Mouse (Mus musculus) liver, embryonic 16.5 days (tissue): ENCODE measurements around the gene Zbtb48. TPM values are rescaled to one million over a fixed set of nuclear protein-coding genes. Genes with fewer than 3 reads are reported as not detected.
A peak's percentile ranks its signal among the peaks of the same experiment; 100 is the strongest.

Source experiments
- ATAC-seq: fragments of 200-750 bp; cut with Nextera tagmentation; 2 replicates; pipeline ENCODE4 v1.8.0; 2017; ENCODE audit warnings: low read depth, mild to moderate bottlenecking, moderate number of reproducible peaks, moderate library complexity
- H3K27ac ChIP-seq: fragments of 300-500 bp; sonication (generic); 2 replicates; pipeline ENCODE4 v1.5.1; 2014; ENCODE audit warnings: mild to moderate bottlenecking, low read length
- H3K27me3 ChIP-seq: fragments of 300-500 bp; sonication (generic); 2 replicates; pipeline ENCODE4 v1.6.1; 2014; ENCODE audit warnings: low read depth, low read length, mixed read lengths; ENCODE audit not compliant: control insufficient read depth, insufficient read depth
- H3K36me3 ChIP-seq: fragments of 300-500 bp; sonication (generic); 2 replicates; pipeline ENCODE4 v1.6.1; 2014; ENCODE audit warnings: mild to moderate bottlenecking; ENCODE audit not compliant: control insufficient read depth, insufficient read depth
- H3K4me1 ChIP-seq: fragments of 300-500 bp; sonication (generic); 2 replicates; pipeline ENCODE4 v1.6.1; 2014; ENCODE audit warnings: low read depth, low read length, mixed read lengths; ENCODE audit not compliant: control insufficient read depth
- H3K4me2 ChIP-seq: fragments of 300-500 bp; sonication (generic); 2 replicates; pipeline ENCODE4 v1.6.1; 2014; ENCODE audit warnings: low read depth, low read length, mixed read lengths
- H3K4me3 ChIP-seq: fragments of 300-500 bp; sonication (generic); 2 replicates; pipeline ENCODE4 v1.5.1; 2014; ENCODE audit warnings: low read depth, mild to moderate bottlenecking, low read length
- H3K9ac ChIP-seq: fragments of 300-500 bp; sonication (generic); 2 replicates; pipeline ENCODE4 v1.6.1; 2014; ENCODE audit warnings: low read depth, low read length
- H3K9me3 ChIP-seq: fragments of 300-500 bp; sonication (generic); replicated peaks from 2 replicates; pipeline ENCODE4 v1.6.1; 2016; ENCODE audit warnings: low read length; ENCODE audit not compliant: control insufficient read depth
- WGBS: fragments of 180-500 bp; shearing (Covaris S2); extraction: QIAGEN DNeasy Blood & Tissue Kit; methylation state at CpG from one replicate; pipeline ENCODE4 v1.1.7; 2014; ENCODE audit not compliant: insufficient replicate concordance; 5-methylcytosine and 5-hydroxymethylcytosine counted together
- polyA plus RNA-seq: library from polyadenylated mRNA; unstranded; fragments of >200 nt; fragmentation: Nextera tagmentation; extraction: Ambion mirVana; gene quantifications from 2 replicates; pipeline ENCODE4 v1.2.1, GENCODE M21; 2015

The Zbtb48 gene
- polyA plus RNA-seq: 8.0 and 11.1 TPM in 2 replicates

DNA sequence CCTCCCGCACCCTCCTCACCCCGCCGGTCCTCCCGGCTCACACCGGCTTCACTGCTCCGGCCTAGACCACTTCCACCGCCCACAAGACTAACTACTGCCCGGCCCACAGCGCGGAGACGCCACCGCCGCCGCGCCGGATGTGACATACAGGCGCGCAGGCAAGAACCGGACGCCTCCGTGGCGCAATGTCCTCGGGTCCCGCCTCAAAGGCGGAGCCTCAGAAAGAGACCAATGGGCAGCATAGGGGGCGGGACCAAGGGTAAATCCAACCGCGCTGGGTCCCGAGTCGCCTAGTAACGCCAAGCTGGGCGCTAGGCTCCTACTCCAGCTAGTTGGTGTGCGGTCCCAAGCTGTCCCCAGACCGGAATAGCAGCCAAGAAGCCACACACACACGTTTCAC is at the start of gene Zbtb48:
Zbtb48 (minus strand) TSS at position 148 of the 400 bp plus-strand sequence.
- H3K27me3 ChIP-seq: no peaks in the 10 kb centered on the region
- peaks cover 27% of the 10 kb centered on the region for H3K4me1 ChIP-seq
- peak within 1 kb of the TSS; percentile 84 for H3K27ac ChIP-seq
- under 1% methylated on average over 31 of the region's 35 CpGs for WGBS
- H3K4me3 ChIP-seq: peak within 1 kb of the TSS; percentile 85
- ATAC-seq: peak; percentile 96
- peak within 1 kb of the TSS; percentile 81 for H3K9ac ChIP-seq
- H3K36me3 ChIP-seq: peaks cover 2% of the 10 kb centered on the region; the same call in 1 of the 2 replicates
- no peaks in the 10 kb centered on the region for H3K9me3 ChIP-seq
- H3K4me2 ChIP-seq: peak within 1 kb of the TSS; percentile 96

DNA sequence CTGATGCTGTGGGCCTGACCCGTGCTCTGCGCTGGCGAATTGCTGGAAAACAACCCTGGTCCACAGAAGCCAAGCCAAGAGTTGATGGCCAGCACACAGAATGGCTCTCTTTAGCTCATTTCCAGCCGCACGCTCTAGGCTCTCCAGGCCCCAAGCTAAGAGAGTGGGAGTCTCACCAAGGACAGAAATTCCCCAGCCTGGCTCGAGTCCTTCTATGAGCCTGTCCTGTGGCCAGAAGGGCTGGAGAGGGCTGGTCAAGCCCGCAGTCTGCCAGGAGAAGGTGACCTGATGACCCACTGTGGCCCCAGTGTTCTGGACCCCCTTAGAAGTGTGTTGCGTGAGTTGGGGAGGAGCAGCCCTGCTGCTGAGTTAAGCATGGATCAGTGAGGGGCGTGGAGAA is 49.7 kb upstream of the Zbtb48 start:
- H3K4me2 ChIP-seq: no peak overlapping the region
- ATAC-seq: no peak
- H3K36me3 ChIP-seq: no peaks in the 10 kb centered on the region
- no peak overlapping the region for H3K4me3 ChIP-seq
- H3K9ac ChIP-seq: no peak overlapping the region
- H3K27ac ChIP-seq: no peak overlapping the region
- WGBS: 78% methylated on average over 9 of the region's 9 CpGs
- no peaks in the 10 kb centered on the region for H3K27me3 ChIP-seq
- H3K4me1 ChIP-seq: peaks cover 2% of the 10 kb centered on the region; the same call in 1 of the 2 replicates
- no peaks in the 10 kb centered on the region for H3K9me3 ChIP-seq

DNA sequence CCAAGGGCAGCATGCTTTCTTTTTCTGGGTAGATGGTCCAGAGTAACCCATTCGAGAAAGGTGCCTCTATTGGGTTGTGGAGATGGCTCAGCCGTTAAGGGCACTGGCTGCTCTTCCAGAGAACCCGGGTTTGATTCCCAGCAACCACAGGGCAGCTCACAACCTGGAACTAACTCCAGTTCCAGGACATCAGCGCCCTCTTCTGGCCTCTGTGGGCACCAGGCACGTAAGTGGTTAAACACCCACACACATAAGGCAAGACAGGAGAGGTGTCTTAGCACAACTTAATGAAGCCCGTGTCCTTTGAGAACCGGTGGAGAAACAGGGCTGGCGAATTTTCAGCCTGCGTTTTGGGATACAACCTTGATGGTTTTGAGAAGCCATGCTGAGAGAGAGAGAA is 47.1 kb upstream of the Zbtb48 start:
- Histone ChIP-seq H3K4me1 (peaks cover 2% of the 10 kb centered on the region; the same call in 1 of the 2 replicates), H3K4me3 (no peak overlapping the region), H3K9me3 (no peaks in the 10 kb centered on the region), H3K9ac (no peak overlapping the region), H3K27ac (no peak overlapping the region), H3K4me2 (no peak overlapping the region), H3K36me3 (no peaks in the 10 kb centered on the region), H3K27me3 (no peaks in the 10 kb centered on the region)
- 77% methylated on average over 9 of the region's 9 CpGs for WGBS
- no peak for ATAC-seq

DNA sequence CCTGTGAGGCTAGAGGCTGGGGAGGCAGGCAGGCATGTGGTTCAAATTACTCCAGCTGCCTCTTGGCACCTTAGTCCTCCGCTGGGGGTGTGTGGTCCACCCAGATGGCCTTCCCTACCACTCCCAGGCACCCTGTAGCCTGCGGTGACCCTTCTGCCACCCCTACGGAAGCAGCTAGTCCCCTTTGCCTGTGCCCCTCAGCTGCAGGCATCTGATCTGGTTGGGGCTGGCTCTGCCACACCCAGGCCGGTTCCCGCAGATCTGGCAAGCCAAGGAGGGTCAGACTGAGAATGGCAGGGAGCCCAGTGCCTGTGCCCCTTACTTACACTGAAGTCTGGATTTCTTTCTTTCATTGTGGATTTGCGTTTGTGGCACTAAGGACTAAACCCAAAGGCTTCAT is 46.2 kb upstream of the Zbtb48 start:
- peaks cover 2% of the 10 kb centered on the region; the same call in 1 of the 2 replicates for H3K4me1 ChIP-seq
- no peaks in the 10 kb centered on the region for H3K27me3 ChIP-seq
- no peak overlapping the region for H3K9ac ChIP-seq
- no peak for ATAC-seq
- no peaks in the 10 kb centered on the region for H3K36me3 ChIP-seq
- H3K27ac ChIP-seq: no peak overlapping the region
- no peak overlapping the region for H3K4me2 ChIP-seq
- H3K9me3 ChIP-seq: no peaks in the 10 kb centered on the region
- no peak overlapping the region for H3K4me3 ChIP-seq
- WGBS: 59% methylated on average over 6 of the region's 6 CpGs

DNA sequence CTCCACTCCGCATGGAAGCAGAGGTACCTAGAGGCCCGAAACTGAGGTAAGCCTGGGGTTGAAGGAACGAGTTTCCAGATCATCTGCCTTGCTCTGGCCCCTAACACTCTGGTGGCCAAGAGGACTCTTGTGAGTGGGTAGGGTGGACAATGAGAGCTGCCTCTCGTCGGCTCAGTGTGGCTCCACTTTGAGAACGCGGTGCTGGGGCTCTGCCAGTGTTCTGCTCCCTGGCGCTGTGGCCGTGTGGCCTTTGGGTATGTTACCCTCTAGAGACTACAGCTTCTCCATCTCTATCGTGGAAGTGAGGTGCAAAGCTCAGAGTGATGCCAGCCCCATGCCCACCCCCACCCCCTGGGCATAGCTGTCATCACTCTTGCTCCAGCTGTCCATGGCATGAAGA is 45.2 kb upstream of the Zbtb48 start:
- Histone ChIP-seq H3K4me1 (peaks cover 2% of the 10 kb centered on the region; the same call in 1 of the 2 replicates), H3K4me2 (no peak overlapping the region), H3K27ac (no peak overlapping the region), H3K36me3 (no peaks in the 10 kb centered on the region), H3K9me3 (no peaks in the 10 kb centered on the region), H3K27me3 (no peaks in the 10 kb centered on the region), H3K9ac (no peak overlapping the region), H3K4me3 (no peak overlapping the region)
- no peak for ATAC-seq
- WGBS: 46% methylated on average over 10 of the region's 10 CpGs

DNA sequence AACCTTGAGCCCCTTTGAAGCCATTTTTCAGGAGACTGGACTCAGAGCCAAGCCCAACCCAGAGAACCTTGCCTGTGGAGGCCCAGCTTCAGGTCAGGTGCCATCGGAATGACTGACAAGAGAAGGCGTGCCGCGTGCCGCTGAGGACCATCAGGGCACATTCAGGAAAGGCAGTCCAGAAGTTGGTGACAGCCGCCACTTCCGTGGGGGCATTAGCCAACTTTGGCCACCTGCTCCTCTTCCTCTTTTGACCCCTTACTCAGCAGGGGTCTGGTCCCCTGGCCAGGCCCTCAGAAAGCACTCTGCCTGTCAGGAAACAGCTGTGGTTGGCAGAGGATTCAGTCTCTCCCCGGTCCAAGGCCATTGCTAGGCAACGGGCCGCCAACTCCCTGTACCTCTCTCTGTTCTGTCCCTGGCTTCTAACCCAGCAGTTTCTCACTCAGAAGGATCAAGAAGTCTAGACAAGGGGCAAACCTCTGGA is 44.7 kb upstream of the Zbtb48 start, which contains the start of gene Plekhg5:
Plekhg5 (plus strand) TSS at position 378 of the 481 bp plus-strand sequence.
- no peak for ATAC-seq

DNA sequence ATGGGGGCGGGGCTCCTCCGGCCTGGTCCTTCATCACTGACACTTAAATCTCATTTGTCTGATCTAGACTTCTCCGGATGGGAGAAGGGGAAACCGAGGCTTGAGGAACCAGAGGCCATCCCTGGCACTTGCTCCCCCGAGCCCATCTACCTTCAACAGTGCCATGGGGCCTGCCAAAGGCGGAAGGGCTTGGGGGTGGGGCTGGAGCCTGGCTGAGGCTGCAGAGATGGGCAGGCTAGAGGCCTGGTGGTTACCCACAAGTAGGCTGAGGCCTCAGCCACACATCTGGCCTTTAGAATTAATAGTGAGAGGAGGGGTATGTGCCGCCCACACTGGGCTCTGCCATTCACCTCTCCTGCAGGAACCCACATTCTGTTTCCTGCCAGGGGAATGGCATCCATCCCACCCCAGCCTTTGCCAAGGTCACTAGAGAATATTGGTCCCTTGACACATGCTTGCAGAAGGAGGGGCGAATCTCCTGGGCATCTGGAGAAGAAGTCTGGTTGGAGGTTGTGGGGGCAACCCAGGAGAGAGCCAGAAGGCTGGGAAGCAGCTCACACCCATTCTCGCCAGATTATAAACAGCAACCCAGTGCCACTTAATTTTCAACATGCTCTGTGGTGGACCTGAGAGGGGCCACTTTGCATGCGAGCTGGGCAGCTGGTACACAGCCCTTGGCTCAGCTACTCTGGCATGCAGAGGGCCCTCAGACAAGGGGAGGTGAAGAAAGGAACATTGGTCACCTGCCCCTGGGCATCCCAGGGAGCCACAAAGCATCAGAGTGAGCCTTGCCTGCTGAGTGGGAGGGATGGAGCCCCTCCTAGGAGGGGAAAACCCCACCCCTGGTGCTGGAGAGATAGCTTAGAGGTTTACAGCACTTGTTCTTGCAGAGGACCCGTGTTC is 43.3 kb upstream of the Zbtb48 start:
- 39% methylated on average over 11 of the region's 11 CpGs for WGBS
- H3K27ac ChIP-seq: no peak overlapping the region
- H3K4me3 ChIP-seq: no peak overlapping the region
- ATAC-seq: no peak
- H3K36me3 ChIP-seq: no peaks in the 10 kb centered on the region
- no peaks in the 10 kb centered on the region for H3K27me3 ChIP-seq
- H3K9ac ChIP-seq: no peak overlapping the region
- H3K4me2 ChIP-seq: no peak overlapping the region
- peaks cover 2% of the 10 kb centered on the region; the same call in 1 of the 2 replicates for H3K4me1 ChIP-seq
- H3K9me3 ChIP-seq: no peaks in the 10 kb centered on the region

More for the DNA sequence above, 44.7 kb upstream of the Zbtb48 start, which contains the start of gene Plekhg5:
- H3K4me3 ChIP-seq: no peak within 1 kb of the TSS
- H3K9ac ChIP-seq: no peak within 1 kb of the TSS
- no peak within 1 kb of the TSS for H3K27ac ChIP-seq
- H3K4me2 ChIP-seq: no peak within 1 kb of the TSS
- H3K9me3 ChIP-seq: no peaks in the 10 kb centered on the region
- 14% methylated on average over 10 of the region's 10 CpGs for WGBS
- peaks cover 2% of the 10 kb centered on the region; the same call in 1 of the 2 replicates for H3K4me1 ChIP-seq
- H3K27me3 ChIP-seq: no peaks in the 10 kb centered on the region
- H3K36me3 ChIP-seq: no peaks in the 10 kb centered on the region

DNA sequence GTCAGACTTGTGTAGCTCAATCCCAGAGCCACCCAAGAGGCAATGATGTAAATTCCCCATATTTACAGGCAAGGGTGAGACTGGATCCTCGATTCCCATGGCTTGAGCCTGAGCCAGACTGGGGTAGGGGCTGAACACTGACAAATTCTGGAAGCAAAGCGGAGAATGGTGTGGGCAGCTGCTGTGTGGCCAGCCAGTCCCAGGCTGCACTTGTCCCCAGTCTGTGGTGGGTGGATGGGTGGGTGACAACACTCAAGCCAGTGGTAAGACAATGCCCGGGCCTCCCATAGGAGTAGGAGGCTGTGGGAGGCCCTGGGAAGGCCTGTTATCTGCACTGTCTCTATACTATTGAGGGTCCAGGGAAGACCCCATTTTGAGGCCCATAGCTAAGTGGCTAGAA is 41.8 kb upstream of the Zbtb48 start:
- Histone ChIP-seq H3K27ac (no peak overlapping the region), H3K9ac (no peak overlapping the region), H3K4me2 (no peak overlapping the region), H3K4me1 (peaks cover 2% of the 10 kb centered on the region; the same call in 1 of the 2 replicates), H3K27me3 (no peaks in the 10 kb centered on the region), H3K9me3 (no peaks in the 10 kb centered on the region), H3K4me3 (no peak overlapping the region), H3K36me3 (no peaks in the 10 kb centered on the region)
- no peak for ATAC-seq
- WGBS: 69% methylated on average over 3 of the region's 3 CpGs
